Mouse (Mus musculus) mesoderm, embryonic 11.5 days (tissue): ENCODE data around the gene Ppp6r1.
"Not testable (repeated sequence)": the region's sequence is repeated elsewhere in the genome, so short reads cannot be mapped to it uniquely, and the experiment has no call there.

ENCODE experiments used
- DNase-seq: peaks from one replicate; pipeline ENCODE4 v3.0.0-alpha.2; 2012; ENCODE audit warnings: low read depth, low spot score

The Ppp6r1 gene

DNA sequence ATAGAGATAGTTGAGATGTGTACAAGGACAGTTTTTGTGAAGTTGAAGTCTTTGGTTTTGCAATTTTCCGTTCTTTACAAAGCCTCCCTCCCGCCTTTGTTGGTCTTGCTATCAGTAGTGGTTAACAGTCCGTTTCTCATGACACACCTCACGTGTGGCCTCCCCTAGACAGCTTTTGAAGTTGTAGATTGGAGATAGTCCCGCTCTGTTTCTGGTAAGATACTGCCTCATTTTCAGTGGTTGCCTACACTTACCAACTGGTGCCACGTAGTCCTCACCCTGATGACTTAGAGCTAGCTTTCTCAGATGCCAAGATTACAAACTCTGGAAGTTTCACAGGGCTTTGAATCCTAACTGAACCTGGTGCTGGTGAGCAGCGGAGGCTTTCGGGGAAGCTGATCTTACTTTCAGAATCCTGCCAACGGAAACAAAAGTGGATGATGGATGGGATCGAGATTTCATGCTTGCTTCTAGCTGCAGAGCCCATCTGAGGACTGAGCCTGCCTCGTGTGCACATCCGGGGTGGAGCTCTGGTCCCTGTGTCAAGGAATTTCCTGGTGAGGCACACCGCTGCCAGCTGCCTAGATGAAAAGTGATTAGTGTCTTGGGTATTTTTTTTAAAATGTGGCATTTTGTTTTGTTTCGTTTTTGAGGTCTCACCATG lies 44.9 kb downstream of the Ppp6r1 start:
- no peak for DNase-seq

DNA sequence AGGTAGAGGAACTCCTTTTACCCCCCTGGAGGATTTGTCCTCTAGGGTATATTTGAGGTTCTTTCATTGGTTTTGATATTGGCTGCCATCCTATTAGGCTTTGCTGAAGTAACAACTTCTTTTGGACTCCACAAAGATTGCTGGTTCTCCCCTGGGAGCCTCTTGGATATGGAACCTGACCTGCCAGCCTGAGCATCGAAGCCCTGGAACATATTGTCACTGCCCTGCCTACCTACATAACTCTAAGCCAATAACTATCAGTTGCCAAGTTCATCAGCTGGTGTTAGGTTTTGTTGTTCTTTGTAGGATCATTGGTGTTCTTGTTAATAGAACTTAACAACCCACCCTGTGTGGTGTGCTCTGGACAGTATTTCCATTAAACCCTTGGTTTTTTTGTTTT lies 45.9 kb downstream of the Ppp6r1 start:
- no peak for DNase-seq

DNA sequence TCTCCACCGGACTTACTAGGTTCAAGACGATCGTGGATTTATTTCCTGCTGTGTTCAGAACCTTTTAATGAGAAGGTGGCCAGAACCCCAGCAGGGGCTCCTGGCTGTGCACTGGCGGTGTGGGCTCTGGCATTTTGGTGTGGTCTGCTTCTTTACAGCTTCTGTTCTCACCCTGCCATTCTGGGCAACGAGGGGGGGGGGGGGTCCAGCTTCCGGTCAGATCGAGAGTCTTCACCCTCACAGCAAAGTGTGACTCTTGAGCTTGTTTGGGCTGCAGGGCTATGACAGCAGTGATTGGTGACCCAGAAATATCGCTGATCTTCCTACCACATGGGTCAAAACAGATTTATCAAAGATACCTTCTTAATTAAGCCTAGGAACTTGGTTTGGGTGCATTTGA lies 46.4 kb downstream of the Ppp6r1 start:
- DNase-seq, result no peak

DNA sequence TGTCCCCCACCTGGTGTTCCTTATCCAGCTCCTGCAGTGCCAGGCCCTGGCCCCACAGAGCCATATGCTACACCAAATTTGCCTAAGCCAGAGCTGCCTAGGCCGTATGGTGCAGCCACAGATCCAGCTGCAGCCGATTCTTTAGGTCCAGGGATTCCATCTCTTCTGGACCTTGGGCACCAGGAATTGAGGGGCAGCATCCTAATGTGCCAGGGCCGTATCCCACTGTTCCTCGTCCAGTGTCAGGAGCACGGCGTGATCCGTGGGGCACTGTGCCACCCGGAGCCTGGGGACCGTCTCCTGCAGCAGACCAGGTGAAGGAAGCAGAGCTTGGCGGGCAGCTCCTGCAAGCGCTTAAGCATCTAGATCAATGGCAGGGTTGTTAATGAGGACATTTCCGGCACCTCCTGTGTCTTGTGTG lies 46.9 kb downstream of the Ppp6r1 start:
- no peak for DNase-seq

DNA sequence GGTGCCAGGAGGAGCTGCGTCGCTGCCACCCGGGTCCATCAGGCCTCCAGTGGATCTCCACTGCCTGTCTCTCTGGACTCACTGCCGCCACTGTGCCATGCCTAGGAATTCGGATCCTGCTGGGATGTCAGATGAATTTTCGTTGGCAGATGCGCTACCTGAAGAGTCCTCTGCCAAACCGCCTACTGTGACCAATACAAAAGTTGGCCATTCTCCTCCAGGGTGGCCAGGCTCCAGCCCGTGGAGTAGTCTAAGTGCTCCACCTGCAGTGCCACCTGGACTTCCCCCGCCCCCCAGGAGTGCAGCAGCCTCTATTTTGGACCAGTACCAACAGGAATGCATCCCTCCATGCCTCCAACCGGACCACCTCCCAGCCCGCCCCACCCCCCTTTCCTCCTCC lies 47.3 kb downstream of the Ppp6r1 start:
- DNase-seq, result no peak

DNA sequence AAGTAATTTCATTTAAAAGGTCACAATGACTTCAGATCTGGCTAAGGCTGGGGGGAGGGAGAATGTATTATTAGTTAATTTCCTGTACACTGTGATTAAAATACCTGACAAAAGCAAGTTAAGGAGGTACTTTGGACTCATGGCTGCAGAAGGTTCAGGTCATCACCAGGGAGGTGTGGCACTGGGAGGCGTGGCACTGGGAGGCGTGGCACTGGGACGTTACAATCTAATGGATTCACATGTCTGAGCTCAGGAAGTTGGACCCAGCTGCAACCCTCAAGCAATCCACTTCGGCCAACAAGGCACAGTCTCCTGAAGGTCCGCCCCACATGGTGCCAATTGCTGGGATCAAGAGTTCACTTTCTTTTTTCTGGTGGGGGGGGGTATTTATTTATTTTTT lies 50.8 kb downstream of the Ppp6r1 start:
- DNase-seq, result no peak

DNA sequence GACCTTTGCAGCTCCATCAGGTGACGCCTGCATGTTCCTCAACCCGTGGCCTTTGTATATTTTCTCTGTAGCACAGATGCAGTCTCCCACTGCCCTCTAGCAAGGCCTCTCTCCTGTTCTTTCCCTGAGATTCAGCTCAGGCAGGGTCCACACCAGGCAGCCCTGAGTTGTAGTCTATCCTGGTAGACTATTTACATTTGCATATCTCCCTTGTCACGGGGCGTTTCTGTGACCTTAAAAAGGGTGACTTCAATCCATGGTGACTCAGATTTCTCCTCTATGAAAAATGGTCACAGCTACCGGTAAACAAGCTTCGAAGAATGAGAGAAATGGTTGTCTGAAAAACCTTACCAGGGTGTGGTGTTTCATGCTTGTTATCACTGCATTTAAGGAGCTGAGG lies 54.9 kb downstream of the Ppp6r1 start, which contains the start of gene Ptprh:
Gene Ptprh (minus strand): TSS at position 169 of the 400 bp plus-strand sequence.
- DNase-seq, result no peak

DNA sequence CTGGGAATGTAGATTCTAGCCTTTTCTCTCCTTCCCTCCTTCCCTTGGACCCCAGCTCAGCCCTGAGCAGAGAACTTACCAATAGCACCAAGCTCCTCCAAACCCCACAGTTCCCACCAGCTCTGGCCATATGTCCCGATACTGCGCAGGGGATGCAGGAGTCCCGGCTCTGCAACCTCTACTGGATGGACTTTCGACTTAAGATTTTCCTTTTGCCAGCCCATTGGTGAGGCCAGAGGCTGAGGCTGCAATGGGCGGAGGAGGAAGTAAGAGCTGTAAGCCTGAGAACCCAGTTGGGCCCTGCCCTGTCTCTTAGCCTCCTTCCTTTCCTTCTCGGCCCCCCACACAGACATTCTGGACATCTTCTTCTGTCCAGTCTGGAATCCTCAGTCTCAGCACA lies 55.9 kb downstream of the Ppp6r1 start:
- DNase-seq, result no peak

DNA sequence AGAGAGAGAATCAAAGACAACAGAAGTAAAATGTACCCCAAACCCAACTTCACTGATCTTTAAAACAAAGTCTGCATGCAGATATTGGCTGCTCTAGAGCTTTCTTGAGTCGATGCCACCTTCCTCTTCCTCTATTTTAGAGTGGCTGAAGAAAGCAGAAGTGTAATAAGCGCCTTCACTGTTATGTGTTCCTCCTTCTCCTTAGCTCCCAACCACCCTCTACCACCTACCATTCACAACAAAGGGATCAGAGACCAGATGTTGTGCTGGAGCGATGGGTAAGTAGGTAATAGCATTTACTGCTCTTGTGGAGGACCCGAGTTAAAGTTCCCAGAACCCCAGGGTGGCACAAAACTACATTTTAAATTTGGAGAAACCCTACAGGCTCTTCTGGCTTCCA lies 61.8 kb downstream of the Ppp6r1 start:
- not testable (repeated sequence) for DNase-seq
